Mouse (Mus musculus): ENCODE data around the gene Fanca. TPM values are rescaled to one million over a fixed set of nuclear protein-coding genes. Genes with fewer than 3 reads are reported as not detected.
A peak's percentile ranks its signal among the peaks of the same experiment; 100 is the strongest.

The Fanca gene
- total and polyA plus RNA-seq, 2 experiments from 2014 or later, result 3.3 to 17.6 TPM

DNA sequence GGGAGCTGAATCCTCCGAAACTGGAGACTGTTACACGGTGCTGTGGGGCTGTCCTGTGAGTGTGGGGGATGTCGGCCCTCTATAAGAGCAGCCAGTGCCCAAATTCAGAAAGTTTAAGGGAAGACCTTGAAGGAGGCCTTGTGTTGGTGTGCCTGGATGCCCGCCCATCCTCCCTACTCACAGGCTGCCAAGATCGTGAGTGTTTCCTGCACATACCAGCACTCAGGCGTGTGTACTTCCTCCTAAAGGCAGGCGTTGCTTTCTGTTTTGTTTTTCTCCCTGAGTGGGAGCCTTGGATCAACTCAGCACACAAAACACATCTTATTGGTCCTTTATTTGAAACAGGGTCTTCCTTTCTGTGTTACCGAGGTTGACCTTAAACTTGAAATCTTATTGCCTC, 23.9 kb upstream of the Fanca start:
- ATAC-seq (ENCODE audit: low FRiP score) (no peak), DNase-seq (ENCODE audit: low spot score) (no peak)
- WGBS, result 89% methylated on average over 8 of the region's 8 CpGs
- Histone ChIP-seq H3K27ac (ENCODE audit: low read depth, low read length) (no peak overlapping the region), H3K9ac (replicated peaks; ENCODE audit: low read length, poor library complexity, severe bottlenecking) (no peak overlapping the region), H3K9me3 (ENCODE audit: low read length) (no peaks in the 10 kb centered on the region), H3K27me3 (ENCODE audit: insufficient read depth, low read length) (no peaks in the 10 kb centered on the region), H3K4me3 (ENCODE audit: low read depth, low read length) (no peak overlapping the region), H3K36me3 (ENCODE audit: insufficient read depth, low read length) (no peaks in the 10 kb centered on the region), H3K4me2 (ENCODE audit: low read depth, low read length, poor library complexity, severe bottlenecking) (no peak overlapping the region), H3K4me1 (ENCODE audit: insufficient read depth, low read length) (no peaks in the 10 kb centered on the region)
- TF ChIP-seq CTCF (IDR thresholded peaks at IDR 0.05), result no peak

DNA sequence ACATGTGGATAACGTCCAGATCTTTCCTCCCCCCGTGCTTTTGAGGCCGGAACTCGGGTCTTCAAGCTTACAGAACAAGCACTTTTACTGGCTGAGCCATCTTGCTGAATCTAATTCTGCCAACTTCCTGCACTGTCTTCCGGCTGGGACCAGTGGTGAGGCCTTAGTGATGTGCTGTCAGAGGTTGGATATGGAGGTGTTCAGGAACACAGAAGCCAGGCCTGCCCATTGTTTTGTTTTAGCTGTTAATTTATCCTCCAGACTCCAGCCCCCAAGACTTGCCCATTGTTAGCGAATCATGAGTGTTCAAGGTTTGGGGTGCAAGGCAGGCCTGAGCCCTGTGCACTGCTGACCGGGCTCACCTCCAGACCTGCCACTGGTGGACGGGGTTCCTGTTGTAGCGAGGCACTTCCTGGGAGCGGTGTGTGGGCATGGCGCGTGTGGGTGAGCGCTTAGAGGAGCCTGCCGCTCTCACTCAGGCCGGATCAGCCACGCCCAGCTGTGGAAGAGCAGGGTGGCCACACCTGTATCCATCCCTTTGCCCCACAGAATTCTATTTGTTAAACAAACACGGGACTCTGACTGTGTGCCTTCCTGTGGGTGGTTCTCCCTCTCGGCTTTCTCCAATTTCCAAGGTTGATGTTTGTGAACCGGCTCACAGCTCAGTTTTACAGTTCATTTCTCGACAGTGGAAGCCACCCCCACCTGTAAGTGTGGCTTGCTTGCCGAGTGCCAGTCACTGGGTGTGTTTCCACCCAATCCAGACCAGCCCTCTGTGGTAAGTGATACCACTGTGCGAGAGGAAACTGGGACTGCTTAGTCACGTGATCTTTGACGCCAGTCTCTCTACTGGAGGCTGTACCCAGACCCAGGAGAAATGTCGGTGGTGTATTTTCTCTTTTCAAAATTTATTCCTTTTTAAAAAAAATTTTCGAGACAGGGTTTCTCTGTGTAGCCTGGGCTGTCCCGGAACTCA, 23.0 kb upstream of the Fanca start:
- no peak overlapping the region for H3K27ac ChIP-seq (ENCODE audit: low read depth, low read length)
- WGBS, result 90% methylated on average over 27 of the region's 27 CpGs
- no peaks in the 10 kb centered on the region for H3K36me3 ChIP-seq (ENCODE audit: insufficient read depth, low read length)
- no peak for DNase-seq (ENCODE audit: low spot score)
- H3K4me3 ChIP-seq (ENCODE audit: low read depth, low read length), result no peak overlapping the region
- H3K4me2 ChIP-seq (ENCODE audit: low read depth, low read length, poor library complexity, severe bottlenecking), result no peak overlapping the region
- H3K27me3 ChIP-seq (ENCODE audit: insufficient read depth, low read length), result no peaks in the 10 kb centered on the region
- H3K4me1 ChIP-seq (ENCODE audit: insufficient read depth, low read length), result no peaks in the 10 kb centered on the region
- ATAC-seq (ENCODE audit: low FRiP score), result no peak
- H3K9ac ChIP-seq (replicated peaks; ENCODE audit: low read length, poor library complexity, severe bottlenecking), result no peak overlapping the region
- H3K9me3 ChIP-seq (ENCODE audit: low read length), result no peaks in the 10 kb centered on the region
- no peak for TF ChIP-seq CTCF (IDR thresholded peaks at IDR 0.05)

DNA sequence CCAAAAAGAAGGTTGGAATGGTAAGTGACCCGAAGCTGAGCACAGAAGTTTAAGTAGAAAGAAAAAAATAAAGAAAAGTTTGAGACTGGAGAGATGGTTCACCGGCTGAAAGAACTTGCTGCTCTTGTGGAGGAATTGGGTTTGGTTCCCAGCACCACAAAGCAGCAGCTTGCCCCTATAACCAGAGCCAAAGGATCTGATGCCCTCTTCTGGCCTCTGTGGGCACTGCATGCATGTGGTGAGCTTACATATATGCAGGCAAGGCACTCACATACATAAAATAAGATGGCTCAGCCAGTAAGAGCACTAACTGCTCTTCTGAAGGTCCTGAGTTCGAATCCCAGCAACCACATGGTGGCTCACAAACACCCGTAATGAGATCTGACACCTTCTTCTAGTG, 21.7 kb upstream of the Fanca start:
- Histone ChIP-seq H3K9ac (replicated peaks; ENCODE audit: low read length, poor library complexity, severe bottlenecking) (no peak overlapping the region), H3K27ac (ENCODE audit: low read depth, low read length) (no peak overlapping the region), H3K4me1 (ENCODE audit: insufficient read depth, low read length) (no peaks in the 10 kb centered on the region), H3K36me3 (ENCODE audit: insufficient read depth, low read length) (no peaks in the 10 kb centered on the region), H3K27me3 (ENCODE audit: insufficient read depth, low read length) (no peaks in the 10 kb centered on the region), H3K4me2 (ENCODE audit: low read depth, low read length, poor library complexity, severe bottlenecking) (no peak overlapping the region), H3K9me3 (ENCODE audit: low read length) (no peaks in the 10 kb centered on the region), H3K4me3 (ENCODE audit: low read depth, low read length) (no peak overlapping the region)
- peak; percentile 47 for TF ChIP-seq CTCF (IDR thresholded peaks at IDR 0.05)
- ATAC-seq (ENCODE audit: low FRiP score), result no peak
- DNase-seq (ENCODE audit: low spot score), result no peak
- 98% methylated on average over 4 of the region's 4 CpGs for WGBS

DNA sequence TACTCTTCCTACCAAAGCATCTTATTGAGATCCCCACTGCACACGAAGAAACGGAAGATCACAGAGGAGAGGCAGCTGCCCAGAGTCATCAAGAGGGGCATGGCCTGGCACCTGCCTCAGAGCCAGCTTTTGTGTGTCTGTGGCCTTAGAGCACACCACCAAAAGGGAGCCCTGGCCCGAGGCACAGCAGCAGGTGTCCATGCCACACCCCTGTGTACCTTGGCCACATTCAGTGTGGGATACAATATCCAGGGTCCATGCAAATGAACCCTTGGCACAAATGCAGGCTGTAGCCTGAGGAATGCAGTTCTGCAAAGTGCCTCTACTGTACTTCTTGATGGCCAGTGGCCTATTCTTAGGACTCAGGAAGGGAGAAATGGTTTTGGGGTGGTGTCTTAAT, 19.1 kb upstream of the Fanca start:
- TF ChIP-seq CTCF (IDR thresholded peaks at IDR 0.05), result no peak
- peaks cover 10% of the 10 kb centered on the region; the same call in 1 of the 2 replicates for H3K4me1 ChIP-seq (ENCODE audit: insufficient read depth, low read length)
- no peaks in the 10 kb centered on the region for H3K9me3 ChIP-seq (ENCODE audit: low read length)
- ATAC-seq (ENCODE audit: low FRiP score), result no peak
- DNase-seq (ENCODE audit: low spot score), result no peak
- no peaks in the 10 kb centered on the region for H3K27me3 ChIP-seq (ENCODE audit: insufficient read depth, low read length)
- no peak overlapping the region for H3K4me2 ChIP-seq (ENCODE audit: low read depth, low read length, poor library complexity, severe bottlenecking)
- no peak overlapping the region for H3K4me3 ChIP-seq (ENCODE audit: low read depth, low read length)
- H3K36me3 ChIP-seq (ENCODE audit: insufficient read depth, low read length), result no peaks in the 10 kb centered on the region
- WGBS, result 95% methylated on average over 3 of the region's 3 CpGs
- no peak overlapping the region for H3K9ac ChIP-seq (replicated peaks; ENCODE audit: low read length, poor library complexity, severe bottlenecking)
- no peak overlapping the region for H3K27ac ChIP-seq (ENCODE audit: low read depth, low read length)

DNA sequence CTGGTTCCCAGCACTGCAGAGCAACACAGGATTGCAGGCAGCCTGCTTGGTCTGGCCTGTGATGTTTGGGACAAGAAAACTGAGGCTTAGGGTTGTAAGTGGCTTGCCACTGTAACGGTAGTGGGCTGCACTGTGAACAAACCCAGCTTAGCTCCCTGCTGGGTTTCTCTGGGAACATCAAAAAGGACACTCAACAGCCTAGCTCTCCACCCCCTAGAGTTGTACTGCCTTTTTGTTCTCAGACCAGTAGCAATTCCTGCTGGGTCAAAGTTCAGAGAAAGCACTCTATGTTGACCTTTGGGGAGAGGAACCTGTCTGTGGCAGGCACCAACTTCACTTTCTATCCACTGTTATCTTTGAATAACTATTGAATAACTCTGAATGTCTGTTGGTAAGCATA, 16.1 kb upstream of the Fanca start:
- 4% methylated on average over 1 of the region's 1 CpGs for WGBS
- no peaks in the 10 kb centered on the region for H3K36me3 ChIP-seq (ENCODE audit: insufficient read depth, low read length)
- H3K27me3 ChIP-seq (ENCODE audit: insufficient read depth, low read length), result no peaks in the 10 kb centered on the region
- TF ChIP-seq CTCF (IDR thresholded peaks at IDR 0.05), result no peak
- peak overlapping the region; percentile 79 for H3K4me2 ChIP-seq (ENCODE audit: low read depth, low read length, poor library complexity, severe bottlenecking)
- no peaks in the 10 kb centered on the region for H3K9me3 ChIP-seq (ENCODE audit: low read length)
- no peak for DNase-seq (ENCODE audit: low spot score)
- peak overlapping the region; percentile 94 for H3K27ac ChIP-seq (ENCODE audit: low read depth, low read length)
- H3K9ac ChIP-seq (replicated peaks; ENCODE audit: low read length, poor library complexity, severe bottlenecking), result peak overlapping the region; percentile 86
- H3K4me1 ChIP-seq (ENCODE audit: insufficient read depth, low read length), result peaks cover 10% of the 10 kb centered on the region; the same call in 1 of the 2 replicates
- peak overlapping the region; percentile 85 for H3K4me3 ChIP-seq (ENCODE audit: low read depth, low read length)
- no peak for ATAC-seq (ENCODE audit: low FRiP score)

DNA sequence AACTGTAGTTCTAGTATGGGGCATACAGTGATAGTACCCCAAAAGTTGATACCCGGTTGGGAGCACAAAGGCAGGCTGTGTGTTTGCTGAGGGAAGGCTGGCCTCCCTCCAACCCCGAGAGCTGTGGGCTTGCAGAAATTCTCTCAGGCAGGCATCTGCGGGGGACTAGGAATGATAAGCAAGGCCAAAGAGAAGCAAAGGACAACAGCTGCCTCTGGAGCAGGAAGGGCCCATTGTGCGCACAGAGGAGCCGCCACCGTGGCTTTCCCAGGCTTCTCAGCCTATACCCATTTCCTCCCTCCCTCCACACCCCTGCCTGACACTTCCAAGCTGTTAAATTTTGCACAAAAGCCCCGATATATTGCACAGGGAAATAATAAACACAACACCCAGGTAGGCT, 15.5 kb upstream of the Fanca start:
- WGBS, result under 1% methylated on average over 7 of the region's 7 CpGs
- DNase-seq (ENCODE audit: low spot score), result peak; percentile 21
- peak overlapping the region; percentile 94 for H3K27ac ChIP-seq (ENCODE audit: low read depth, low read length)
- no peaks in the 10 kb centered on the region for H3K36me3 ChIP-seq (ENCODE audit: insufficient read depth, low read length)
- peak overlapping the region; percentile 85 for H3K4me3 ChIP-seq (ENCODE audit: low read depth, low read length)
- no peak for TF ChIP-seq CTCF (IDR thresholded peaks at IDR 0.05)
- no peaks in the 10 kb centered on the region for H3K27me3 ChIP-seq (ENCODE audit: insufficient read depth, low read length)
- peaks cover 10% of the 10 kb centered on the region; the same call in 1 of the 2 replicates for H3K4me1 ChIP-seq (ENCODE audit: insufficient read depth, low read length)
- peak overlapping the region; percentile 79 for H3K4me2 ChIP-seq (ENCODE audit: low read depth, low read length, poor library complexity, severe bottlenecking)
- H3K9ac ChIP-seq (replicated peaks; ENCODE audit: low read length, poor library complexity, severe bottlenecking), result peak overlapping the region; percentile 86
- ATAC-seq (ENCODE audit: low FRiP score), result no peak
- no peaks in the 10 kb centered on the region for H3K9me3 ChIP-seq (ENCODE audit: low read length)
